Comparison of ENCODE assay signal across 26 mouse cellular contexts in genomic region chr11:64727841-64728421, GRCm38 (mm10).
"Had no signal": no experiment of that assay in that cellular context is flagged by ENCODE, and none has a peak within 500 bp of the region (broad histone marks: within the 10 kb centered on the region; RNA-seq: fewer than 3 reads in every experiment).

No protein-coding gene starts in this region.

- H3K27me3 ChIP-seq: heart, embryonic 13.5 days; heart, embryonic 15.5 days; hindbrain, embryonic 15.5 days; kidney, embryonic 15.5 days had no signal

- H3K36me3 ChIP-seq: heart, embryonic 13.5 days; heart, embryonic 15.5 days; hindbrain, embryonic 13.5 days; hindbrain, embryonic 15.5 days; kidney, embryonic 15.5 days; limb, embryonic 10.5 days; limb, embryonic 12.5 days had no signal

- H3K4me2 ChIP-seq: heart, embryonic 11.5 days; heart, embryonic 13.5 days; heart, embryonic 15.5 days; hindbrain, embryonic 13.5 days; hindbrain, embryonic 15.5 days; kidney, embryonic 15.5 days; limb, embryonic 12.5 days; liver, embryonic 11.5 days had no signal

- H3K27ac ChIP-seq: gastrocnemius, adult 2 months; heart, adult 2 months; heart, embryonic 13.5 days; heart, embryonic 15.5 days; hindbrain, embryonic 13.5 days; hindbrain, embryonic 15.5 days; hindbrain, postnatal 0 days; kidney, embryonic 15.5 days; kidney, postnatal 0 days; limb, embryonic 10.5 days; limb, embryonic 12.5 days had no signal

- H3K4me3 ChIP-seq: gastrocnemius, adult 2 months; heart, adult 2 months; heart, embryonic 13.5 days; heart, embryonic 15.5 days; hindbrain, embryonic 13.5 days; hindbrain, embryonic 15.5 days; kidney, embryonic 15.5 days; limb, embryonic 10.5 days; limb, embryonic 12.5 days had no signal

- DNase-seq: gastrocnemius, adult 2 months; gastrocnemius, postnatal 10 days; gastrocnemius, postnatal 25 days; heart, adult 2 months; heart, postnatal 14 days; heart, postnatal 36 days; kidney, adult 11 months; kidney, adult 2 months; kidney, adult 9 months; kidney, postnatal 25 days; kidney, postnatal 4 days; layer of hippocampus, adult 9-11 months; layer of hippocampus, postnatal 36 days; liver had no signal

- H3K4me1 ChIP-seq: heart, embryonic 13.5 days; heart, embryonic 15.5 days had no signal

- ATAC-seq: forebrain, embryonic 16.5 days; hindbrain, postnatal 0 days had no signal

- H3K9ac ChIP-seq: heart, embryonic 13.5 days; heart, embryonic 15.5 days; hindbrain, embryonic 13.5 days; hindbrain, embryonic 15.5 days; kidney, embryonic 15.5 days; limb, embryonic 12.5 days had no signal

- H3K9me3 ChIP-seq: heart, embryonic 13.5 days; heart, embryonic 15.5 days; hindbrain, embryonic 13.5 days; hindbrain, embryonic 15.5 days; kidney, embryonic 15.5 days; limb, embryonic 10.5 days; limb, embryonic 12.5 days had no signal
